Mouse (Mus musculus): ENCODE results near the gene Sfrp4.
"Not testable (repeated sequence)": the region's sequence is repeated elsewhere in the genome, so short reads cannot be mapped to it uniquely, and the experiment has no call there.

Gene Sfrp4

GRCm38 (mm10) chr13:19622573-19623227 is at the start of gene Sfrp4:
TSS of gene Sfrp4 (plus strand) at chr13:19623104.
- no peak for DNase-seq (ENCODE audit: low read depth, low spot score)

- DNase-seq (ENCODE audit: low read depth, low spot score), result not testable (repeated sequence)
These were observed 48.2 kb upstream of the Sfrp4 start for GRCm38 (mm10) chr13:19574723-19575122.

GRCm38 (mm10) chr13:19575947-19576346 is 47.0 kb upstream of the Sfrp4 start:
- DNase-seq (ENCODE audit: low read depth, low spot score), result no peak

GRCm38 (mm10) chr13:19590996-19591759 is 31.7 kb upstream of the Sfrp4 start:
- DNase-seq (ENCODE audit: low read depth, low spot score), result no peak

GRCm38 (mm10) chr13:19595141-19595540 is 27.8 kb upstream of the Sfrp4 start:
- DNase-seq (ENCODE audit: low read depth, low spot score), result no peak

GRCm38 (mm10) chr13:19599242-19599641 is 23.7 kb upstream of the Sfrp4 start:
- DNase-seq (ENCODE audit: low read depth, low spot score), result no peak

GRCm38 (mm10) chr13:19602531-19602930 is 20.4 kb upstream of the Sfrp4 start:
- no peak for DNase-seq (ENCODE audit: low read depth, low spot score)

GRCm38 (mm10) chr13:19603719-19604118 is 19.2 kb upstream of the Sfrp4 start:
- no peak for DNase-seq (ENCODE audit: low read depth, low spot score)

GRCm38 (mm10) chr13:19604916-19605315 is 18.0 kb upstream of the Sfrp4 start:
- DNase-seq (ENCODE audit: low read depth, low spot score), result no peak

GRCm38 (mm10) chr13:19608120-19608519 is 14.8 kb upstream of the Sfrp4 start:
- DNase-seq (ENCODE audit: low read depth, low spot score), result no peak

- DNase-seq (ENCODE audit: low read depth, low spot score), result no peak
These were observed 10.6 kb upstream of the Sfrp4 start for GRCm38 (mm10) chr13:19612348-19612747.

- DNase-seq (ENCODE audit: low read depth, low spot score), result no peak
These were observed 9.9 kb upstream of the Sfrp4 start for GRCm38 (mm10) chr13:19612963-19613362.

- no peak for DNase-seq (ENCODE audit: low read depth, low spot score)
These were observed 9.5 kb upstream of the Sfrp4 start for GRCm38 (mm10) chr13:19613426-19613825.

- DNase-seq (ENCODE audit: low read depth, low spot score), result no peak
These were observed 8.6 kb upstream of the Sfrp4 start for GRCm38 (mm10) chr13:19614311-19614710.

GRCm38 (mm10) chr13:19618081-19618480 is 4.8 kb upstream of the Sfrp4 start:
- no peak for DNase-seq (ENCODE audit: low read depth, low spot score)

GRCm38 (mm10) chr13:19618841-19619215 is 4.1 kb upstream of the Sfrp4 start:
- no peak for DNase-seq (ENCODE audit: low read depth, low spot score)

- peak; percentile 20 for DNase-seq (ENCODE audit: low read depth, low spot score)
These were observed 3.5 kb upstream of the Sfrp4 start, which contains the start of gene Epdr1 for GRCm38 (mm10) chr13:19619216-19619927. TSS of gene Epdr1 (minus strand) at chr13:19619927.

GRCm38 (mm10) chr13:19623228-19623905 is 463 bp downstream of the Sfrp4 start:
- DNase-seq (ENCODE audit: low read depth, low spot score), result no peak

GRCm38 (mm10) chr13:19624632-19625320 is 1.9 kb downstream of the Sfrp4 start:
- DNase-seq (ENCODE audit: low read depth, low spot score), result no peak

GRCm38 (mm10) chr13:19626473-19626872 is 3.6 kb downstream of the Sfrp4 start:
- no peak for DNase-seq (ENCODE audit: low read depth, low spot score)

Data from CD4-positive helper T cell, adult 2 months (primary cell).